Mouse (Mus musculus) liver, embryonic 13.5 days (tissue): Measurements from ENCODE around the gene Blcap. TPM values are rescaled to one million over a fixed set of nuclear protein-coding genes. Genes with fewer than 3 reads are reported as not detected.

Experiments
- ATAC-seq: fragments of 200-750 bp; cut with Nextera tagmentation; 2 replicates; pipeline ENCODE4 v1.8.0; 2017; ENCODE audit warnings: low read depth, mild to moderate bottlenecking, moderate number of reproducible peaks, moderate library complexity
- DNase-seq: peaks from one replicate; pipeline ENCODE4 v3.0.0; 2022
- H3K27ac ChIP-seq: fragments of 300-500 bp; sonication (generic); 2 replicates; pipeline ENCODE4 v1.5.1; 2015; ENCODE audit warnings: moderate library complexity, mild to moderate bottlenecking, inconsistent platforms
- H3K27me3 ChIP-seq: fragments of 300-500 bp; sonication (generic); 2 replicates; pipeline ENCODE4 v1.6.1; 2015; ENCODE audit warnings: mild to moderate bottlenecking, inconsistent platforms
- H3K36me3 ChIP-seq: fragments of 300-500 bp; sonication (generic); 2 replicates; pipeline ENCODE4 v1.6.1; 2015; ENCODE audit warnings: mild to moderate bottlenecking, inconsistent platforms
- H3K4me1 ChIP-seq: fragments of 300-500 bp; sonication (generic); replicated peaks from 2 replicates; pipeline ENCODE4 v1.6.1; 2015; ENCODE audit warnings: inconsistent platforms
- H3K4me2 ChIP-seq: fragments of 300-500 bp; sonication (generic); 2 replicates; pipeline ENCODE4 v1.6.1; 2015; ENCODE audit warnings: inconsistent platforms, mild to moderate bottlenecking, moderate library complexity
- H3K4me3 ChIP-seq: fragments of 300-500 bp; sonication (generic); replicated peaks from 2 replicates; pipeline ENCODE4 v1.5.1; 2015; ENCODE audit warnings: mild to moderate bottlenecking, inconsistent platforms
- H3K9ac ChIP-seq: fragments of 300-500 bp; sonication (generic); 2 replicates; pipeline ENCODE4 v1.6.1; 2015; ENCODE audit warnings: mild to moderate bottlenecking, inconsistent platforms
- H3K9me3 ChIP-seq: fragments of 300-500 bp; sonication (generic); replicated peaks from 2 replicates; pipeline ENCODE4 v1.6.1; 2016; ENCODE audit warnings: inconsistent platforms
- WGBS: fragments of 180-500 bp; shearing (Covaris S2); methylation state at CpG from one replicate; pipeline ENCODE4 v1.1.7; 2015; ENCODE audit not compliant: insufficient replicate concordance; 5-methylcytosine and 5-hydroxymethylcytosine counted together
- polyA plus RNA-seq: library from polyadenylated mRNA; unstranded; fragments of >200 nt; fragmentation: Nextera tagmentation; extraction: Ambion mirVana; gene quantifications from 2 replicates; pipeline ENCODE4 v1.2.1, GENCODE M21; 2015

Gene Blcap
- polyA plus RNA-seq, 1 experiment from 2014 or later = 10.1 TPM

GRCm38 (mm10) chr2:157559858-157560257 is 11.2 kb downstream of the Blcap start, which contains the start of gene Nnat:
TSS of gene Nnat (plus strand) at chr2:157560078.
- H3K27ac ChIP-seq = no peak within 1 kb of the TSS
- ATAC-seq (no peak), DNase-seq (no peak)
- peaks cover 17% of the 10 kb centered on the region for H3K4me1 ChIP-seq
- no peak within 1 kb of the TSS for H3K9ac ChIP-seq
- H3K27me3 ChIP-seq = peaks cover 40% of the 10 kb centered on the region
- 40% methylated on average over 27 of the region's 27 CpGs for WGBS
- peaks cover 33% of the 10 kb centered on the region for H3K36me3 ChIP-seq
- H3K9me3 ChIP-seq = peaks cover 16% of the 10 kb centered on the region
- peak within 1 kb of the TSS; percentile 35 for H3K4me3 ChIP-seq
- peak within 1 kb of the TSS; percentile 52 for H3K4me2 ChIP-seq

GRCm38 (mm10) chr2:157559440-157559839 is 11.6 kb downstream of the Blcap start:
- Histone ChIP-seq H3K4me1 (peaks cover 17% of the 10 kb centered on the region), H3K4me2 (peak overlapping the region; percentile 52), H3K27me3 (peaks cover 40% of the 10 kb centered on the region), H3K36me3 (peaks cover 33% of the 10 kb centered on the region), H3K27ac (no peak overlapping the region), H3K4me3 (0 out of 2 replicates have a peak overlapping the region, but pooled peaks have one; percentile 35), H3K9me3 (peaks cover 16% of the 10 kb centered on the region), H3K9ac (no peak overlapping the region)
- 59% methylated on average over 19 of the region's 19 CpGs for WGBS
- no peak for DNase-seq
- ATAC-seq = no peak

- no peak overlapping the region for H3K27ac ChIP-seq
- 58% methylated on average over 6 of the region's 6 CpGs for WGBS
- H3K36me3 ChIP-seq = peaks cover 33% of the 10 kb centered on the region
- H3K27me3 ChIP-seq = peaks cover 40% of the 10 kb centered on the region
- no peak overlapping the region for H3K4me3 ChIP-seq
- peaks cover 16% of the 10 kb centered on the region for H3K9me3 ChIP-seq
- H3K4me2 ChIP-seq = no peak overlapping the region
- ATAC-seq (no peak), DNase-seq (no peak)
- no peak overlapping the region for H3K9ac ChIP-seq
- H3K4me1 ChIP-seq = peaks cover 17% of the 10 kb centered on the region
Observed at GRCm38 (mm10) chr2:157558520-157558919, 12.6 kb downstream of the Blcap start.

- Histone ChIP-seq H3K36me3 (peaks cover 33% of the 10 kb centered on the region), H3K27ac (no peak overlapping the region), H3K27me3 (peaks cover 40% of the 10 kb centered on the region), H3K4me3 (no peak overlapping the region), H3K4me1 (peaks cover 17% of the 10 kb centered on the region), H3K9me3 (peaks cover 16% of the 10 kb centered on the region), H3K9ac (no peak overlapping the region), H3K4me2 (no peak overlapping the region)
- no peak for DNase-seq
- WGBS = 80% methylated on average over 9 of the region's 9 CpGs
- ATAC-seq = no peak
Observed at GRCm38 (mm10) chr2:157558051-157558450, 13.0 kb downstream of the Blcap start.

GRCm38 (mm10) chr2:157556074-157556698 is 14.9 kb downstream of the Blcap start:
- Histone ChIP-seq H3K4me1 (peaks cover 7% of the 10 kb centered on the region; the same call in 1 of the 2 replicates), H3K9ac (no peak overlapping the region), H3K4me2 (no peak overlapping the region), H3K27ac (no peak overlapping the region), H3K9me3 (peaks cover 13% of the 10 kb centered on the region), H3K27me3 (peaks cover 27% of the 10 kb centered on the region), H3K36me3 (peaks cover 24% of the 10 kb centered on the region), H3K4me3 (no peak overlapping the region)
- 56% methylated on average over 5 of the region's 5 CpGs for WGBS
- no peak for ATAC-seq
- DNase-seq = no peak

GRCm38 (mm10) chr2:157552158-157552886 is 18.8 kb downstream of the Blcap start:
- Histone ChIP-seq H3K9me3 (no peaks in the 10 kb centered on the region), H3K36me3 (peaks cover 6% of the 10 kb centered on the region; the same call in 1 of the 2 replicates), H3K27me3 (no peaks in the 10 kb centered on the region), H3K27ac (no peak overlapping the region), H3K4me1 (peaks cover 7% of the 10 kb centered on the region; the same call in 1 of the 2 replicates), H3K4me3 (no peak overlapping the region), H3K9ac (no peak overlapping the region), H3K4me2 (no peak overlapping the region)
- ATAC-seq = no peak
- 63% methylated on average over 10 of the region's 10 CpGs for WGBS
- DNase-seq = no peak

- Histone ChIP-seq H3K27me3 (no peaks in the 10 kb centered on the region), H3K27ac (no peak overlapping the region), H3K36me3 (no peaks in the 10 kb centered on the region), H3K4me2 (no peak overlapping the region), H3K9ac (no peak overlapping the region), H3K9me3 (no peaks in the 10 kb centered on the region), H3K4me1 (peaks cover 7% of the 10 kb centered on the region; the same call in 1 of the 2 replicates), H3K4me3 (no peak overlapping the region)
- DNase-seq (no peak), ATAC-seq (no peak)
- WGBS = 67% methylated on average over 4 of the region's 4 CpGs
Observed at GRCm38 (mm10) chr2:157550292-157550691, 20.8 kb downstream of the Blcap start.

GRCm38 (mm10) chr2:157546686-157547085 is 24.4 kb downstream of the Blcap start:
- ATAC-seq = no peak
- Histone ChIP-seq H3K4me1 (peaks cover 11% of the 10 kb centered on the region; the same call in 1 of the 2 replicates), H3K4me3 (no peak overlapping the region), H3K4me2 (no peak overlapping the region), H3K9ac (no peak overlapping the region), H3K36me3 (no peaks in the 10 kb centered on the region), H3K9me3 (no peaks in the 10 kb centered on the region), H3K27me3 (no peaks in the 10 kb centered on the region), H3K27ac (no peak overlapping the region)
- DNase-seq = no peak

- no peak for DNase-seq
- no peaks in the 10 kb centered on the region for H3K36me3 ChIP-seq
- no peak overlapping the region for H3K9ac ChIP-seq
- 76% methylated on average over 9 of the region's 9 CpGs for WGBS
- H3K27ac ChIP-seq = no peak overlapping the region
- no peak for ATAC-seq
- H3K27me3 ChIP-seq = no peaks in the 10 kb centered on the region
- peaks cover 27% of the 10 kb centered on the region for H3K4me1 ChIP-seq
- no peaks in the 10 kb centered on the region for H3K9me3 ChIP-seq
- H3K4me3 ChIP-seq = no peak overlapping the region
- H3K4me2 ChIP-seq = no peak overlapping the region
Observed at GRCm38 (mm10) chr2:157544333-157544888, 26.7 kb downstream of the Blcap start.

GRCm38 (mm10) chr2:157542415-157542814 is 28.7 kb downstream of the Blcap start:
- H3K27ac ChIP-seq = no peak overlapping the region
- H3K9ac ChIP-seq = no peak overlapping the region
- DNase-seq (no peak), ATAC-seq (no peak)
- H3K9me3 ChIP-seq = no peaks in the 10 kb centered on the region
- peaks cover 27% of the 10 kb centered on the region for H3K4me1 ChIP-seq
- WGBS = 69% methylated on average over 4 of the region's 4 CpGs
- no peaks in the 10 kb centered on the region for H3K36me3 ChIP-seq
- H3K27me3 ChIP-seq = no peaks in the 10 kb centered on the region
- H3K4me2 ChIP-seq = no peak overlapping the region
- no peak overlapping the region for H3K4me3 ChIP-seq

- Histone ChIP-seq H3K4me2 (no peak overlapping the region), H3K36me3 (no peaks in the 10 kb centered on the region), H3K27me3 (no peaks in the 10 kb centered on the region), H3K27ac (no peak overlapping the region), H3K9ac (no peak overlapping the region), H3K4me3 (no peak overlapping the region), H3K4me1 (peaks cover 27% of the 10 kb centered on the region), H3K9me3 (no peaks in the 10 kb centered on the region)
- ATAC-seq = no peak
- WGBS = 76% methylated on average over 8 of the region's 8 CpGs
- DNase-seq = no peak
Observed at GRCm38 (mm10) chr2:157541631-157542030, 29.4 kb downstream of the Blcap start.
